Mouse (Mus musculus) ZHBTc4 (cell line): Measurements from ENCODE around the gene Fam129b.
A peak's percentile ranks its signal among the peaks of the same experiment; 100 is the strongest.

Experiments
- DNase-seq: peaks from one replicate; pipeline ENCODE4 v3.0.0-alpha.2; 2011; ENCODE audit warnings: low read depth, low spot score

Fam129b gene

GRCm38 (mm10) chr2:32859622-32860012 lies 16.3 kb upstream of the Fam129b start:
- DNase-seq: no peak

GRCm38 (mm10) chr2:32860799-32861198 lies 15.1 kb upstream of the Fam129b start:
- peak; percentile 43 for DNase-seq

- no peak for DNase-seq
These were observed 12.6 kb upstream of the Fam129b start for GRCm38 (mm10) chr2:32863317-32863716.

GRCm38 (mm10) chr2:32864755-32865154 lies 11.2 kb upstream of the Fam129b start:
- DNase-seq: peak; percentile 76

- DNase-seq: no peak
These were observed 8.6 kb upstream of the Fam129b start for GRCm38 (mm10) chr2:32867354-32867753.

- no peak for DNase-seq
These were observed 6.1 kb upstream of the Fam129b start for GRCm38 (mm10) chr2:32869721-32870274.

GRCm38 (mm10) chr2:32870275-32871100 lies 5.4 kb upstream of the Fam129b start:
- peak; percentile 92 for DNase-seq

GRCm38 (mm10) chr2:32874070-32874469 lies 1.8 kb upstream of the Fam129b start:
- DNase-seq: no peak

- no peak for DNase-seq
These were observed 801 bp upstream of the Fam129b start for GRCm38 (mm10) chr2:32874951-32875674.

- peak; percentile 45 for DNase-seq
These were observed 782 bp downstream of the Fam129b start for GRCm38 (mm10) chr2:32876490-32877302.

- DNase-seq: no peak
These were observed 1.4 kb downstream of the Fam129b start for GRCm38 (mm10) chr2:32877303-32877702.

GRCm38 (mm10) chr2:32877761-32878393 lies 2.0 kb downstream of the Fam129b start:
- DNase-seq: peak; percentile 56

GRCm38 (mm10) chr2:32878396-32878795 lies 2.5 kb downstream of the Fam129b start:
- no peak for DNase-seq

GRCm38 (mm10) chr2:32879593-32879992 lies 3.7 kb downstream of the Fam129b start:
- no peak for DNase-seq

- no peak for DNase-seq
These were observed 5.1 kb downstream of the Fam129b start for GRCm38 (mm10) chr2:32881054-32881453.

- no peak for DNase-seq
These were observed 5.8 kb downstream of the Fam129b start for GRCm38 (mm10) chr2:32881723-32882122.

- DNase-seq: no peak
These were observed 6.5 kb downstream of the Fam129b start for GRCm38 (mm10) chr2:32882283-32883043.

GRCm38 (mm10) chr2:32884745-32885144 lies 8.8 kb downstream of the Fam129b start:
- DNase-seq: peak; percentile 78

- no peak for DNase-seq
These were observed 12.1 kb downstream of the Fam129b start for GRCm38 (mm10) chr2:32888029-32888428.

- no peak for DNase-seq
These were observed 12.6 kb downstream of the Fam129b start for GRCm38 (mm10) chr2:32888551-32888950.
